Mouse (Mus musculus): ENCODE measurements around the gene Ubr4.

DNA sequence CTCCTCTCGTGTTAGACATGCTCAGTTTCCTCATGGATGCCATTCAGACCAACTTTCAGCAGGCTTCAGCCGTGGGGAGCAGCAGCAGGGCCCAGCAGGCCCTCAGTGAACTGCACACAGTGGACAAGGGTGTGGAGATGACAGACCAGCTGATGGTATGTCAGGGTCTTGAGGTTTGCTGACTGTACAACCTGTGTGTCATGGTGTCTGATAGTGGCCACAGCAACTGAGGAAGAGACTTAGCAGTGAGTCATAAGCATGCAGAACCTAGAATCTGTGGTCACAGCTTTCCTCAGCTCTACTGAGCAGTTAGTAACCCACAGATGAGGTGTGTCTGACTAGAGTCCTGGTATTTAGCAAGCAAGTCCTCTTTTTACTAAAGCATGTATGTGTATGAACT, 70.0 kb downstream of the Ubr4 start:
- TF ChIP-seq POLR2A (IDR thresholded peaks at IDR 0.05; ENCODE audit: control insufficient read depth in 1 of 2, insufficient read depth in 1 of 2, low read depth in 1 of 2, low read length in 2 of 2, poor library complexity in 1 of 2): no peak
- no peak for TF ChIP-seq POLR2AphosphoS5 (IDR thresholded peaks at IDR 0.05; ENCODE audit: borderline replicate concordance, low read depth, low read length)
- no peak for TF ChIP-seq JUND (IDR thresholded peaks at IDR 0.05; ENCODE audit: low read depth, low read length)

All from MEL (cell line).